Mouse (Mus musculus): Measurements from ENCODE around the gene Ccdc103. TPM values are rescaled to one million over a fixed set of nuclear protein-coding genes. Genes with fewer than 3 reads are reported as not detected.

Gene Ccdc103
- 0.97 TPM for polyA plus RNA-seq (2014; fragmentation: Illumina TruSeq; extraction: RNeasy Lipid Tissue Mini Kit (QIAGEN cat#74804); ENCODE audit: low read depth, low replicate concordance)

DNA sequence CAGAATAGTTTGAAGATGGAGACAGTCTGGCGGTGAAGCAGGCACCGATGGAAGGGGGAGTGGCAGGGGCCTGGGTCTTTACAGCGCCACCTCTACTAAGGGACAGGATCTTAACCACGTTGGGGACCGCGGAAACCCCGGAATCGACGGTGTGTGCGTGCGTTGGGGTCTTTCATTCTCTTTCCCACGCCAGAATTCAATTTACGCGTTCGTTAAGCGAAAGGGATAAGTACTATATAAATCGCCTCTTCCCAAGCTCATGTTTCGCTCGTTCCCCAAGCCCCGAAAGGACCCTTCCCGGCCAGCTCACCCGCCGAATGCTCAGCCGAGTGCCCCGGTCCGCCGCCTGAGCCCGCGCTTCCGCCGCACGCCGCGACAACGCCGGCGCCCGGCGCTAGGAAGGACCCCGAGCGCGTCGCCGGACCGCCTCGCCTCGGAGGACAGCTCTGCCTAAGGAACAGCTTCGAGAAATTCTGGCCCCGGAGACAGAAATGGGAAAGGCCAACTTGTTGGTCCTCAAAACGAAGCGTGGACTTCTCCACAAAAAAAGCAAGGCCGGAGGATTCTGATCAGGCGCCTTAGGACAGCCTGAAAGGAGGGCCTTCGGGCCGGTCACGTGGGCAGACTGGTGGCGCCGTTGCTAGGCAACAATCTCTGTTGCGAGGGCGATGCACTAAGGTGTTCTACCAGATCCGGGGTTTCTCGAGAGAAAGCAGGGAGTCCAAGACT lies at the start of gene Ccdc103, which contains the start of gene Eftud2:
Gene Ccdc103 (plus strand): TSS at position 620 of the 729 bp plus-strand sequence.
Gene Eftud2 (minus strand): TSS at position 401 of the 729 bp plus-strand sequence.

GRCm38 (mm10) chr11:102835549-102835948 lies 45.5 kb upstream of the Ccdc103 start, which contains the start of gene Higd1b:
Gene Higd1b (plus strand): TSS chr11:102835849.

GRCm38 (mm10) chr11:102884616-102885219 lies 3.7 kb downstream of the Ccdc103 start, which contains the start of gene Fam187a:
Gene Fam187a (plus strand): TSS chr11:102885169.

DNA sequence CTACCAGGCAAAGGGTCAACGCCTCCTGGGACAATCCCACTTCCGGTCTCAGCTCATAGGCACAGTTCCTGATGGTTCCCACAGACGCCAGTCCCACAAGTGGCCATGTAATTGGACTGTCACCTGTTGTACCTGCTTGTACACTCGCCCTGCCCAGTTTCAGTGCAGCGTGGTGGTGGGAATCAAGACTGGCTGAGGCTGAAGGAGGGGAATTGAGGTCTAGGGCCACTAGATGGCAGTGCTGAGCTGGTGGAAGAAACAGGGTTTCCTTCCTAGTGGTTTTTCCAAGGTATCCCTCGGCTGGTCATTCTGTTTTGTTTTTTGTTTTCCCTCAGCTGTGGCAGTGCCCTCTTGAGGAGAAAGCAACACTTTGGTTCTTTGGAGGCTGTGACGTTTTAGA lies 19.8 kb downstream of the Ccdc103 start, which contains the start of gene Gfap:
Gene Gfap (minus strand): TSS at position 150 of the 400 bp plus-strand sequence.

GRCm38 (mm10) chr11:102924557-102925350 lies 43.8 kb downstream of the Ccdc103 start, which contains the start of gene Kif18b:
Gene Kif18b (minus strand): TSS chr11:102925124.

Other genes with a start within 250 kb of the Ccdc103 start
- 0.32 TPM for gene Meioc, start 217.5 kb upstream of the Ccdc103 start, polyA plus RNA-seq (2014; fragmentation: Illumina TruSeq; extraction: RNeasy Lipid Tissue Mini Kit (QIAGEN cat#74804); ENCODE audit: low read depth, low replicate concordance)
- 38.3 TPM for gene Ccdc43, start 183.4 kb upstream of the Ccdc103 start, polyA plus RNA-seq (2014; fragmentation: Illumina TruSeq; extraction: RNeasy Lipid Tissue Mini Kit (QIAGEN cat#74804); ENCODE audit: low read depth, low replicate concordance)
- not detected for gene Adam11, start 119.8 kb upstream of the Ccdc103 start, polyA plus RNA-seq (2014; fragmentation: Illumina TruSeq; extraction: RNeasy Lipid Tissue Mini Kit (QIAGEN cat#74804); ENCODE audit: low read depth, low replicate concordance)
- gene Gjc1, start 61.5 kb upstream of the Ccdc103 start, polyA plus RNA-seq (2014; fragmentation: Illumina TruSeq; extraction: RNeasy Lipid Tissue Mini Kit (QIAGEN cat#74804); ENCODE audit: low read depth, low replicate concordance): 7.6 TPM
- not detected for gene Higd1b, start 45.4 kb upstream of the Ccdc103 start, polyA plus RNA-seq (2014; fragmentation: Illumina TruSeq; extraction: RNeasy Lipid Tissue Mini Kit (QIAGEN cat#74804); ENCODE audit: low read depth, low replicate concordance)
- 21.4 TPM for gene Eftud2, start 219 bp upstream of the Ccdc103 start, polyA plus RNA-seq (2014; fragmentation: Illumina TruSeq; extraction: RNeasy Lipid Tissue Mini Kit (QIAGEN cat#74804); ENCODE audit: low read depth, low replicate concordance)
- not detected for gene Fam187a, start 4.0 kb downstream of the Ccdc103 start, polyA plus RNA-seq (2014; fragmentation: Illumina TruSeq; extraction: RNeasy Lipid Tissue Mini Kit (QIAGEN cat#74804); ENCODE audit: low read depth, low replicate concordance)
- gene Gfap, start 19.7 kb downstream of the Ccdc103 start, polyA plus RNA-seq (2014; fragmentation: Illumina TruSeq; extraction: RNeasy Lipid Tissue Mini Kit (QIAGEN cat#74804); ENCODE audit: low read depth, low replicate concordance): not detected
- not detected for gene Kif18b, start 43.9 kb downstream of the Ccdc103 start, polyA plus RNA-seq (2014; fragmentation: Illumina TruSeq; extraction: RNeasy Lipid Tissue Mini Kit (QIAGEN cat#74804); ENCODE audit: low read depth, low replicate concordance)
- not detected for gene C1ql1, start 65.5 kb downstream of the Ccdc103 start, polyA plus RNA-seq (2014; fragmentation: Illumina TruSeq; extraction: RNeasy Lipid Tissue Mini Kit (QIAGEN cat#74804); ENCODE audit: low read depth, low replicate concordance)
- 11.0 TPM for gene Nmt1, start 147.0 kb downstream of the Ccdc103 start, polyA plus RNA-seq (2014; fragmentation: Illumina TruSeq; extraction: RNeasy Lipid Tissue Mini Kit (QIAGEN cat#74804); ENCODE audit: low read depth, low replicate concordance)
- 17.1 TPM for gene Dcakd, start 147.1 kb downstream of the Ccdc103 start, polyA plus RNA-seq (2014; fragmentation: Illumina TruSeq; extraction: RNeasy Lipid Tissue Mini Kit (QIAGEN cat#74804); ENCODE audit: low read depth, low replicate concordance)
- gene Plcd3, start 220.5 kb downstream of the Ccdc103 start, polyA plus RNA-seq (2014; fragmentation: Illumina TruSeq; extraction: RNeasy Lipid Tissue Mini Kit (QIAGEN cat#74804); ENCODE audit: low read depth, low replicate concordance): not detected
- gene Acbd4, start 220.5 kb downstream of the Ccdc103 start, polyA plus RNA-seq (2014; fragmentation: Illumina TruSeq; extraction: RNeasy Lipid Tissue Mini Kit (QIAGEN cat#74804); ENCODE audit: low read depth, low replicate concordance): 5.1 TPM
- 42.3 TPM for gene Hexim1, start 235.0 kb downstream of the Ccdc103 start, polyA plus RNA-seq (2014; fragmentation: Illumina TruSeq; extraction: RNeasy Lipid Tissue Mini Kit (QIAGEN cat#74804); ENCODE audit: low read depth, low replicate concordance)